Mouse (Mus musculus) liver, embryonic 18 days (tissue): ENCODE results near the gene Actb. TPM values are rescaled to one million over a fixed set of nuclear protein-coding genes. Genes with fewer than 3 reads are reported as not detected.

Source experiments
- polyA plus RNA-seq: library from polyadenylated mRNA; depleted of rRNA; stranded (reverse); fragments of >200 nt; gene quantifications from 2 replicates; pipeline ENCODE4 v1.2.3, GENCODE M21; 2012; rRNA removed

Actb gene
- 1,039 and 1,049 TPM in 2 replicates for polyA plus RNA-seq

GRCm38 (mm10) chr5:142906532-142907047, at the start of gene Actb:
Actb (minus strand) TSS chr5:142906754.

DNA sequence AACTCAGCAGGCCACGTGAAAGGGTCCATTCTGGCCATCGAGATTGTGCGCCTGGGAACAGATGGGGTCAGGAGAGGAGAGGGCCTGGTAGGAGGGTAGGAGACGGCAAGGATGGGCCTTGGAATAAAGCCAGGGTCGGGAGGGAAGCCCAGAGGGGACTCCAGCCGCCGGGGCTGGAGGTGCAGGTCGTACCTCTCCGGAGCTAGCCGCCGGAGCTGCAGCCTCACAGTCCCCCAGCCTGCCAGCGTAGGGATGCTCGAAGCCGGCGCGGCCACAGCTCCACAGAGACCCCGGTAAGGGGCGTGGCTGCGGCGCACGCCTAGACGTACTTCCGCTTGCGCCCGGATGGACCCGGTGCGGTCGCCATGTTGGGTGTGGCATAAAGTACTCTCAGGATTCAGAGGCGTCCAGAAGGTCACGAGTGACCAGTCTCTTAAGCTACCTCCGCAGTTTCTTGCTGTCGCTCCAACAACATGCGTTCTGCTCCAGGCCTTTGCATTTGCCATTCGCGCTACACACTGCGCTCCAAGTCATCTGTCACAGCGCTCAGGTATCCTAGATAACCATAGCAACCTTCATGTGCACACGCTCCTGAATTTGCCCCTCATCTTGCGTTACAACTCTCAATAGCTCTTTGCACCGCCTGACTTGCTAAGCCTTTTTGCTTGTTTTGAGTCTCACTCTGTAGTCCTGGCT, 11.5 kb downstream of the Actb start, which contains the start of gene Fbxl18:
TSS of gene Fbxl18 (minus strand) at position 504 of the 696 bp plus-strand sequence.

Other genes starting within 250 kb of the Actb start
- gene Slc29a4, start 214.2 kb downstream of the Actb start, polyA plus RNA-seq, result 0.09 and 0.14 TPM in 2 replicates
- 2.1 and 2.6 TPM in 2 replicates for gene Tnrc18, start 89.1 kb downstream of the Actb start, polyA plus RNA-seq
- gene Fbxl18, start 11.3 kb downstream of the Actb start, polyA plus RNA-seq, result 1.5 and 2.0 TPM in 2 replicates
- gene Fscn1, start 53.6 kb upstream of the Actb start, polyA plus RNA-seq, result 9.2 and 9.4 TPM in 2 replicates
- gene Rnf216, start 206.2 kb upstream of the Actb start, polyA plus RNA-seq, result 6.8 and 9.0 TPM in 2 replicates
- gene Olfr718-ps1, start 240.8 kb upstream of the Actb start, polyA plus RNA-seq, result not detected in 2 replicates